Mouse (Mus musculus) neural tube, postnatal 0 days (tissue): ENCODE results near the gene Meox2. TPM values are rescaled to one million over a fixed set of nuclear protein-coding genes. Genes with fewer than 3 reads are reported as not detected.

Experiments used
- polyA plus RNA-seq: library from polyadenylated mRNA; unstranded; fragments of >200 nt; fragmentation: Nextera tagmentation; extraction: Ambion mirVana; gene quantifications from 2 replicates; pipeline ENCODE4 v1.2.1, GENCODE M21; 2015

Meox2 gene
- 0.93 and 1.4 TPM in 2 replicates for polyA plus RNA-seq

GRCm38 (mm10) chr12:37108390-37108738 is at the start of gene Meox2:
TSS of gene Meox2 (plus strand) at chr12:37108540.

Other genes starting within 250 kb of the Meox2 start
- 2.9 and 3.2 TPM in 2 replicates for gene Agmo, start 133.1 kb downstream of the Meox2 start, polyA plus RNA-seq